Mouse (Mus musculus): ENCODE measurements around the gene Tspan13.

- TF ChIP-seq CTCF (conservative IDR thresholded peaks at IDR 0.05; ENCODE audit: low read length): no peak
- no peak for TF ChIP-seq NANOG (IDR thresholded peaks at IDR 0.05; ENCODE audit: borderline replicate concordance, low read length)
- TF ChIP-seq POU5F1 (IDR thresholded peaks at IDR 0.05; ENCODE audit: borderline replicate concordance, low read length): no peak
Observed at GRCm38 (mm10) chr12:35966768-35967141, 75.5 kb downstream of the Tspan13 start.

Data from E14TG2a.4 (cell line).